8 mouse cellular contexts compared by ENCODE assay signal in genomic region chr2:122701871-122702180, GRCm38 (mm10). TPM values are rescaled to one million over a fixed set of nuclear protein-coding genes. Genes with fewer than 3 reads are reported as not detected.
DNase-seq lines count a peak whose midpoint lies in the region; ATAC-seq and TF ChIP-seq lines count a peak whose summit lies in the region.

No protein-coding gene starts in this region.

- H3K9me3 ChIP-seq in embryonic facial prominence, embryonic 11.5 days (replicated peaks; ENCODE audit: control insufficient read depth, low read length): no peaks in the 10 kb centered on the region
- H3K9me3 ChIP-seq in hindbrain, embryonic 14.5 days (ENCODE audit: control insufficient read depth, low read length): no peaks in the 10 kb centered on the region
- no peaks in the 10 kb centered on the region for H3K9me3 ChIP-seq in midbrain, embryonic 10.5 days (replicated peaks)

- TF ChIP-seq POLR2A in liver, adult 2 months (IDR thresholded peaks at IDR 0.05; ENCODE audit: extremely low read depth, insufficient read depth, low read length): no peak

- H3K36me3 ChIP-seq in liver, adult 2 months (ENCODE audit: control insufficient read depth, insufficient read depth, low read length): no peaks in the 10 kb centered on the region
- H3K36me3 ChIP-seq in embryonic facial prominence, embryonic 11.5 days (replicated peaks; ENCODE audit: control insufficient read depth, insufficient read depth, low read depth, low read length): no peaks in the 10 kb centered on the region
- no peaks in the 10 kb centered on the region for H3K36me3 ChIP-seq in hindbrain, embryonic 14.5 days (replicated peaks; ENCODE audit: control insufficient read depth, insufficient read depth)
- no peaks in the 10 kb centered on the region for H3K36me3 ChIP-seq in midbrain, embryonic 10.5 days

- H3K4me2 ChIP-seq in embryonic facial prominence, embryonic 11.5 days (ENCODE audit: low read depth, low read length): peak overlapping the region; percentile 72
- peak overlapping the region; percentile 88 for H3K4me2 ChIP-seq in hindbrain, embryonic 14.5 days (replicated peaks)

- H3K79me2 ChIP-seq in liver, adult 2 months (ENCODE audit: control insufficient read depth, insufficient read depth, low read length): no peaks in the 10 kb centered on the region; the same call in 1 of the 2 replicates

- H3K27ac ChIP-seq in liver, adult 2 months (replicated peaks; ENCODE audit: insufficient read depth, low read depth, low read length): no peak overlapping the region
- no peak overlapping the region for H3K27ac ChIP-seq in embryonic facial prominence, embryonic 11.5 days (replicated peaks; ENCODE audit: low read depth, low read length)
- no peak overlapping the region for H3K27ac ChIP-seq in hindbrain, embryonic 14.5 days
- 0 out of 2 replicates have a peak overlapping the region, but pooled peaks have one; percentile 86 for H3K27ac ChIP-seq in midbrain, embryonic 10.5 days (replicated peaks)

- peak overlapping the region; percentile 77 for H3K9ac ChIP-seq in liver, adult 2 months (ENCODE audit: low read depth, low read length)
- peak overlapping the region; percentile 76 for H3K9ac ChIP-seq in embryonic facial prominence, embryonic 11.5 days (replicated peaks; ENCODE audit: low read length)
- H3K9ac ChIP-seq in hindbrain, embryonic 14.5 days: peak overlapping the region; percentile 79

- peak; percentile 54 for DNase-seq in liver, adult 2 months (ENCODE audit: extremely low read depth, low read depth, low spot score)
- no peak for DNase-seq in liver
- DNase-seq in embryonic facial prominence, embryonic 11.5 days (ENCODE audit: low spot score): no peak
- no peak for DNase-seq in hindbrain, embryonic 14.5 days (ENCODE audit: low spot score)
- DNase-seq in midbrain, embryonic 10.5 days (ENCODE audit: low spot score): no peak
- DNase-seq in right cerebral cortex, postnatal 14 days: no peak
- DNase-seq in natural killer cell, adult 2 months (ENCODE audit: low spot score in 2 of 2): no peak
- no peak for DNase-seq in retina, embryonic 14.5 days (ENCODE audit: low spot score)

- TF ChIP-seq CTCF in liver, adult 2 months (IDR thresholded peaks at IDR 0.05; ENCODE audit: low read depth, low read length): no peak

- peak overlapping the region; percentile 61 for H3K4me3 ChIP-seq in liver, adult 2 months (ENCODE audit: insufficient read depth, low read depth, low read length)
- peak overlapping the region; percentile 68 for H3K4me3 ChIP-seq in embryonic facial prominence, embryonic 11.5 days (ENCODE audit: low read depth, low read length)
- H3K4me3 ChIP-seq in hindbrain, embryonic 14.5 days (replicated peaks; ENCODE audit: low read length): peak overlapping the region; percentile 83
- H3K4me3 ChIP-seq in midbrain, embryonic 10.5 days: peak overlapping the region; percentile 77

- ATAC-seq in embryonic facial prominence, embryonic 11.5 days (replicated peaks; ENCODE audit: insufficient number of reproducible peaks, low FRiP score, low TSS enrichment, low read depth): no peak
- no peak; the same call in 1 of the 2 replicates for ATAC-seq in hindbrain, embryonic 14.5 days (ENCODE audit: low FRiP score)

- no peaks in the 10 kb centered on the region for H3K27me3 ChIP-seq in liver, adult 2 months (ENCODE audit: control insufficient read depth, insufficient read depth, low read length)
- no peaks in the 10 kb centered on the region for H3K27me3 ChIP-seq in embryonic facial prominence, embryonic 11.5 days (ENCODE audit: control insufficient read depth, insufficient read depth, low read length)
- peaks cover 4% of the 10 kb centered on the region; the same call in 1 of the 2 replicates for H3K27me3 ChIP-seq in hindbrain, embryonic 14.5 days (ENCODE audit: control insufficient read depth, insufficient read depth, low read length)
- H3K27me3 ChIP-seq in midbrain, embryonic 10.5 days (ENCODE audit: low read depth, poor library complexity, severe bottlenecking): peaks cover 41% of the 10 kb centered on the region

- peaks cover 3% of the 10 kb centered on the region; the same call in 1 of the 2 replicates for H3K4me1 ChIP-seq in liver, adult 2 months (ENCODE audit: control insufficient read depth, insufficient read depth, low read length)
- no peaks in the 10 kb centered on the region for H3K4me1 ChIP-seq in embryonic facial prominence, embryonic 11.5 days (ENCODE audit: control insufficient read depth, insufficient read depth, low read length)
- H3K4me1 ChIP-seq in hindbrain, embryonic 14.5 days (replicated peaks; ENCODE audit: control insufficient read depth, insufficient read depth, low read length): peaks cover 20% of the 10 kb centered on the region
- H3K4me1 ChIP-seq in midbrain, embryonic 10.5 days: peaks cover 16% of the 10 kb centered on the region

- under 1% methylated on average over 15 of the region's 15 CpGs for WGBS in liver, adult 2 months
- WGBS in embryonic facial prominence, embryonic 11.5 days: under 1% methylated on average over 15 of the region's 15 CpGs
- 0% methylated on average over 15 of the region's 15 CpGs for WGBS in hindbrain, embryonic 14.5 days
- under 1% methylated on average over 15 of the region's 15 CpGs for WGBS in midbrain, embryonic 10.5 days

RNA-seq across cellular contexts. Expression of gene Slc30a4, which starts 0.6 kb away (rescaled TPM):
- total RNA-seq in liver, adult 2 months (2014; rRNA removed): 8.5 and 8.8 TPM in 2 replicates
- 2.3 and 2.4 TPM in 2 replicates for polyA plus RNA-seq in liver, adult 2 months (2012; rRNA removed)
- polyA plus RNA-seq in embryonic facial prominence, embryonic 11.5 days (2014; fragmentation: Nextera tagmentation; extraction: Ambion mirVana): 9.7 and 12.9 TPM in 2 replicates
- polyA plus RNA-seq in hindbrain, embryonic 14.5 days (2014; fragmentation: Nextera tagmentation; extraction: Ambion mirVana): 13.0 and 13.6 TPM in 2 replicates
- 3.3 and 4.1 TPM in 2 replicates for polyA plus RNA-seq in midbrain, embryonic 10.5 days (2016; fragmentation: Nextera tagmentation; extraction: Ambion mirVana)

RNA-seq across cellular contexts. Expression of gene Bloc1s6, which starts 36.5 kb away (rescaled TPM):
- 7.7 and 8.5 TPM in 2 replicates for total RNA-seq in liver, adult 2 months (2014; rRNA removed)
- 11.1 and 17.2 TPM in 2 replicates for polyA plus RNA-seq in liver, adult 2 months (2012; rRNA removed)
- polyA plus RNA-seq in embryonic facial prominence, embryonic 11.5 days (2014; fragmentation: Nextera tagmentation; extraction: Ambion mirVana): 61.8 and 64.7 TPM in 2 replicates
- polyA plus RNA-seq in hindbrain, embryonic 14.5 days (2014; fragmentation: Nextera tagmentation; extraction: Ambion mirVana): 78.4 and 91.7 TPM in 2 replicates
- polyA plus RNA-seq in midbrain, embryonic 10.5 days (2016; fragmentation: Nextera tagmentation; extraction: Ambion mirVana): 76.0 and 83.1 TPM in 2 replicates
